Mouse (Mus musculus) heart, embryonic 15.5 days (tissue): ENCODE results near the gene Ric8b. TPM values are rescaled to one million over a fixed set of nuclear protein-coding genes. Genes with fewer than 3 reads are reported as not detected.

ENCODE experiments used
- ATAC-seq: fragments of 200-750 bp; cut with Nextera tagmentation; replicated peaks from 2 replicates; pipeline ENCODE4 v1.8.0; 2017; ENCODE audit warnings: low read depth, moderate TSS enrichment; ENCODE audit not compliant: insufficient number of reproducible peaks, insufficient read depth, low FRiP score
- H3K27ac ChIP-seq: fragments of 300-500 bp; sonication (generic); 2 replicates; pipeline ENCODE4 v1.5.1; 2015; ENCODE audit warnings: mild to moderate bottlenecking, inconsistent platforms
- H3K27me3 ChIP-seq: fragments of 300-500 bp; sonication (generic); 2 replicates; pipeline ENCODE4 v1.6.1; 2015; ENCODE audit warnings: inconsistent platforms
- H3K36me3 ChIP-seq: fragments of 300-500 bp; sonication (generic); 2 replicates; pipeline ENCODE4 v1.6.1; 2015; ENCODE audit warnings: mild to moderate bottlenecking, inconsistent platforms
- H3K4me1 ChIP-seq: fragments of 300-500 bp; sonication (generic); replicated peaks from 2 replicates; pipeline ENCODE4 v1.6.1; 2015; ENCODE audit warnings: inconsistent platforms
- H3K4me2 ChIP-seq: fragments of 300-500 bp; sonication (generic); 2 replicates; pipeline ENCODE4 v1.6.1; 2015; ENCODE audit warnings: inconsistent platforms, mild to moderate bottlenecking, moderate library complexity
- H3K4me3 ChIP-seq: fragments of 300-500 bp; sonication (generic); 2 replicates; pipeline ENCODE4 v1.5.1; 2015; ENCODE audit warnings: mild to moderate bottlenecking, inconsistent platforms
- H3K9ac ChIP-seq: fragments of 300-500 bp; sonication (generic); 2 replicates; pipeline ENCODE4 v1.6.1; 2015; ENCODE audit warnings: mild to moderate bottlenecking, inconsistent platforms
- H3K9me3 ChIP-seq: fragments of 300-500 bp; sonication (generic); replicated peaks from 2 replicates; pipeline ENCODE4 v1.6.1; 2016; ENCODE audit warnings: inconsistent platforms
- WGBS: fragments of 180-500 bp; shearing (Covaris S2); methylation state at CpG from one replicate; pipeline ENCODE4 v1.1.7; 2015; ENCODE audit warnings: mixed read lengths; 5-methylcytosine and 5-hydroxymethylcytosine counted together
- polyA plus RNA-seq: library from polyadenylated mRNA; unstranded; fragments of >200 nt; fragmentation: Nextera tagmentation; extraction: Ambion mirVana; gene quantifications from 2 replicates; pipeline ENCODE4 v1.2.1, GENCODE M21; 2015

The Ric8b gene
- 13.6 and 16.1 TPM in 2 replicates for polyA plus RNA-seq

DNA sequence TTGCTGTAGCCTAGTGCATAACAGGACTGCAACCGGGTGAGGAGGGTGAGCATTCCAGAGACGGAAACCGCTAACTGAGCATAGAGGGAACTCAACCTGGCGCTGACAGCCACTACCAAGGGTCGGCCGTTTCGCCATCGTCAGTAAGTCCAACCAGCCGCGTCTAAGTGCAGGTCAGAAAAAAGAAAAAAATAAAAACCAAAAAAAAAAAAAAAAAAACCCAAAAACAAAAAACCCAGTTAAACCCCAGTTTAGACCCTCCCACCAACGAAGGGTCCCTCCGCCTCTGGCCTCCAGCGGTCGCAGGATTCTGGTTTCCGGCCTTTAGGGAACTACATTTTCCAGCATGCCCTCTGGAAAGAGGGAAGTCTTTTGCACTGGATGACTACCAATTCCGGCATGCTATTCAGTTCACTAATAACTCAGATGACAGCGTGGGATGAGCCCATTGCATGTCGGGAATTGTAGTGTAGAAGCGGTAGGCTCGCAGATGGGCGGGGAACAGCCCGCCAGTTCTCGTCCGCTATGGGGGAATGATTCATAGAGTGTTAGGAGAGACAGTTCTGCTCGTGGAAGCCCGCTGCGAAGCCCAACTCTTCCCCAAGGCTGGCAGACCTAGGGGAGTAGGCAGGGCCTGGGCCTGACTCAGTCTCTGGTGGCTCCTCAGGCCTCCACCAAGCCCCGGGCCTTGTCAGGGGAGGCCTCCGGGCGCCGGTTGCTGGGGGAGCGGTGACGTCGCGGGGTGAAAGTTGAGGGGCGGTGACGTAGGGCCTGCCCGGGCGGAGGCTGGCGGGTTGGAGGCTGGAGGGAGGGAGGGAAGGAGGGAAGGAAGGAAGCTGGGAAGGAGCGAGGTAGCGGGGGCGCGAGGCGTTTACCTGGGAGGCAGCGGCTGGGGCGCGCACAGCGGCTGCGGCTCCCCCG, at the start of gene Ric8b:
TSS of gene Ric8b (plus strand) at position 807 of the 921 bp plus-strand sequence.
- no peaks in the 10 kb centered on the region for H3K27me3 ChIP-seq
- peak within 1 kb of the TSS; percentile 70 for H3K4me2 ChIP-seq
- H3K36me3 ChIP-seq, result no peaks in the 10 kb centered on the region
- H3K27ac ChIP-seq, result peak within 1 kb of the TSS; percentile 96
- H3K4me1 ChIP-seq, result peaks cover 16% of the 10 kb centered on the region
- peak; percentile 97 for ATAC-seq
- peak within 1 kb of the TSS; percentile 87 for H3K4me3 ChIP-seq
- no peaks in the 10 kb centered on the region for H3K9me3 ChIP-seq
- WGBS, result under 1% methylated on average over 51 of the region's 51 CpGs
- H3K9ac ChIP-seq, result peak within 1 kb of the TSS; percentile 87

GRCm38 (mm10) chr10:84871285-84871684, 46.1 kb upstream of the Ric8b start:
- H3K4me2 ChIP-seq, result no peak overlapping the region
- peaks cover 25% of the 10 kb centered on the region for H3K27me3 ChIP-seq
- 79% methylated on average over 12 of the region's 12 CpGs for WGBS
- H3K4me3 ChIP-seq, result no peak overlapping the region
- no peaks in the 10 kb centered on the region for H3K9me3 ChIP-seq
- H3K36me3 ChIP-seq, result no peaks in the 10 kb centered on the region
- no peak for ATAC-seq
- no peaks in the 10 kb centered on the region for H3K4me1 ChIP-seq
- no peak overlapping the region for H3K27ac ChIP-seq
- no peak overlapping the region for H3K9ac ChIP-seq

GRCm38 (mm10) chr10:84871921-84872320, 45.5 kb upstream of the Ric8b start:
- 70% methylated on average over 4 of the region's 4 CpGs for WGBS
- no peak for ATAC-seq
- Histone ChIP-seq H3K4me2 (no peak overlapping the region), H3K9me3 (no peaks in the 10 kb centered on the region), H3K36me3 (no peaks in the 10 kb centered on the region), H3K27me3 (peaks cover 21% of the 10 kb centered on the region), H3K9ac (no peak overlapping the region), H3K4me3 (no peak overlapping the region), H3K4me1 (no peaks in the 10 kb centered on the region), H3K27ac (no peak overlapping the region)

DNA sequence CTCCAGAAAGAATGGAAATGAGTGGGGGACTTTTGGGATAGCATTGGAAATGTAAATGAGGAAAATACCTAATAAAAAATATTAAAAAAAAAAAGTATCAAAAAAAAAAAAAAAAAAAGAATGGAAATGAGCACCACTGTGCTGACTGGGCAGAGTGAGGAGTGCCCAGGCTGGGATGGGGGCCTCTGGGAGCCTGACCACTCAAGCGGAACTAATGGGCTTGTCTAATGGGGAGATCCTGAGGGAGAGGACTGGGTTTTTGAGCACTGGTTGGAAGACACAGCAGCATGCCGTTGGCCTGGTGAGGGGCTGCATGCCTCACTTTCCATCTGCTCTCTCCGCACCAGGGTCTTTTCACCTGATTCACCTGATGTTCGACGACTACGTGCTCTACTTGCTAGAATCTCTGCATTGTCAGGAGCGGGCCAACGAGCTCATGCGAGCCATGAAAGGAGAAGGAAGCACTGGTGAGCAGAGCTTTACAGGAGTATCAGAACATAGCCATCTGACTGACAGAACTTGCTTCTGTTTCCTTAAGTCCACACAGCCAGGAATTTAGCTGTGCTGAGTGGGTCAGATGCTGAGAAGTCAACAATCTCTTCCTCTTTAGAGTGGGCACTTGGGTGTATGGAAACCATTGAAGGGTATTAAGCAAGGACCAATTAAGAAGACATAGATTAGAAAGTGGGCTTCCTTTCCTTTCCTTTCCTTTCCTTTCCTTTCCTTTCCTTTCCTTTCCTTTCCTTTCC, 37.4 kb upstream of the Ric8b start:
- H3K9ac ChIP-seq, result no peak overlapping the region
- WGBS, result 75% methylated on average over 9 of the region's 9 CpGs
- no peak overlapping the region for H3K4me2 ChIP-seq
- H3K4me3 ChIP-seq, result no peak overlapping the region
- no peaks in the 10 kb centered on the region for H3K4me1 ChIP-seq
- no peaks in the 10 kb centered on the region for H3K36me3 ChIP-seq
- ATAC-seq, result no peak
- H3K27ac ChIP-seq, result no peak overlapping the region
- H3K27me3 ChIP-seq, result no peaks in the 10 kb centered on the region
- no peaks in the 10 kb centered on the region for H3K9me3 ChIP-seq

GRCm38 (mm10) chr10:84882528-84882927, 34.9 kb upstream of the Ric8b start:
- H3K4me2 ChIP-seq, result no peak overlapping the region
- H3K9me3 ChIP-seq, result no peaks in the 10 kb centered on the region
- no peaks in the 10 kb centered on the region for H3K4me1 ChIP-seq
- ATAC-seq, result no peak
- H3K4me3 ChIP-seq, result no peak overlapping the region
- 80% methylated on average over 2 of the region's 2 CpGs for WGBS
- no peak overlapping the region for H3K9ac ChIP-seq
- H3K27ac ChIP-seq, result no peak overlapping the region
- H3K27me3 ChIP-seq, result 0 out of 2 replicates have a peak, but pooled peaks cover 3% of the 10 kb centered on the region
- H3K36me3 ChIP-seq, result no peaks in the 10 kb centered on the region

- no peak overlapping the region for H3K9ac ChIP-seq
- H3K9me3 ChIP-seq, result no peaks in the 10 kb centered on the region
- H3K27ac ChIP-seq, result no peak overlapping the region
- H3K27me3 ChIP-seq, result peaks cover 8% of the 10 kb centered on the region
- 62% methylated on average over 5 of the region's 5 CpGs for WGBS
- no peak for ATAC-seq
- no peak overlapping the region for H3K4me2 ChIP-seq
- 0 out of 2 replicates have a peak, but pooled peaks cover 3% of the 10 kb centered on the region for H3K4me1 ChIP-seq
- H3K4me3 ChIP-seq, result no peak overlapping the region
- no peaks in the 10 kb centered on the region for H3K36me3 ChIP-seq
Observed at GRCm38 (mm10) chr10:84885341-84885884, 32.0 kb upstream of the Ric8b start.

GRCm38 (mm10) chr10:84886221-84886627, 31.2 kb upstream of the Ric8b start:
- Histone ChIP-seq H3K27me3 (peaks cover 8% of the 10 kb centered on the region), H3K9me3 (no peaks in the 10 kb centered on the region), H3K4me1 (0 out of 2 replicates have a peak, but pooled peaks cover 3% of the 10 kb centered on the region), H3K27ac (no peak overlapping the region), H3K4me3 (no peak overlapping the region), H3K9ac (no peak overlapping the region), H3K4me2 (no peak overlapping the region; the same call in 1 of the 2 replicates), H3K36me3 (no peaks in the 10 kb centered on the region)
- WGBS, result 32% methylated on average over 6 of the region's 6 CpGs
- no peak for ATAC-seq

DNA sequence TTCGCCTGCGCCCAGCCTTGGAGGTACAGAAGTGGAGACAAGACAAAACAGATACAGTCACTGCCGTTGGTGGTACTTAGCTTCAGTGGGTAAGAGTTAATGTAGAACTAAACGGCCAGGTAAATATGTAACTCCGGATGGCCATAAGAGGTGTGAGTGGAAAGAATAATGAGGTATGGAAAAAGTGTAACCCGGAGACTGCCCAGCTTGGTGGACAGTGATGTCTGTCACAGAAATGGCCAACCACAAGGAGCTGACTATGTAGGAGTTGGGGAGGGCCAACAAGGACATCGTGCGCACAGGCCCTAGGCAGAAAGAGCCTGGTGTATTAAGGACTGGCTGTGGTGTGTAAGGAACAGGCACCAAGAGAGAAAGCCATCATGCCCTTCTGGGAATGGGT, 30.6 kb upstream of the Ric8b start:
- 0 out of 2 replicates have a peak, but pooled peaks cover 3% of the 10 kb centered on the region for H3K4me1 ChIP-seq
- no peak overlapping the region for H3K27ac ChIP-seq
- H3K9ac ChIP-seq, result no peak overlapping the region
- 72% methylated on average over 8 of the region's 8 CpGs for WGBS
- H3K4me3 ChIP-seq, result no peak overlapping the region
- H3K4me2 ChIP-seq, result no peak overlapping the region; the same call in 1 of the 2 replicates
- no peaks in the 10 kb centered on the region for H3K36me3 ChIP-seq
- H3K27me3 ChIP-seq, result peaks cover 8% of the 10 kb centered on the region
- H3K9me3 ChIP-seq, result no peaks in the 10 kb centered on the region
- no peak for ATAC-seq

GRCm38 (mm10) chr10:84889096-84889846, 28.1 kb upstream of the Ric8b start:
- 0 out of 2 replicates have a peak, but pooled peaks cover 3% of the 10 kb centered on the region for H3K4me1 ChIP-seq
- no peak overlapping the region for H3K4me2 ChIP-seq
- no peaks in the 10 kb centered on the region for H3K36me3 ChIP-seq
- no peak overlapping the region for H3K4me3 ChIP-seq
- no peak for ATAC-seq
- WGBS, result 52% methylated on average over 4 of the region's 4 CpGs
- no peak overlapping the region for H3K27ac ChIP-seq
- H3K9me3 ChIP-seq, result no peaks in the 10 kb centered on the region
- H3K27me3 ChIP-seq, result peaks cover 8% of the 10 kb centered on the region
- H3K9ac ChIP-seq, result no peak overlapping the region

GRCm38 (mm10) chr10:84895810-84896358, 21.5 kb upstream of the Ric8b start:
- ATAC-seq, result no peak
- H3K4me1 ChIP-seq, result 0 out of 2 replicates have a peak, but pooled peaks cover 10% of the 10 kb centered on the region
- WGBS, result 83% methylated on average over 10 of the region's 10 CpGs

More at GRCm38 (mm10) chr10:84895810-84896358, 21.5 kb upstream of the Ric8b start:
- no peaks in the 10 kb centered on the region for H3K9me3 ChIP-seq
- H3K4me3 ChIP-seq, result no peak overlapping the region
- H3K4me2 ChIP-seq, result no peak overlapping the region
- H3K9ac ChIP-seq, result no peak overlapping the region
- H3K27ac ChIP-seq, result no peak overlapping the region
- H3K36me3 ChIP-seq, result no peaks in the 10 kb centered on the region
- H3K27me3 ChIP-seq, result no peaks in the 10 kb centered on the region
